Mouse (Mus musculus): ENCODE results near the gene Cyp2d11.
"Not testable (repeated sequence)": the region's sequence is repeated elsewhere in the genome, so short reads cannot be mapped to it uniquely, and the experiment has no call there.

Cyp2d11 gene

GRCm38 (mm10) chr15:82401516-82401915, 7.7 kb upstream of the Cyp2d11 start:
- TF ChIP-seq POU5F1 (IDR thresholded peaks at IDR 0.05; ENCODE audit: borderline replicate concordance, low read length) (no peak), NANOG (IDR thresholded peaks at IDR 0.05; ENCODE audit: borderline replicate concordance, low read length) (no peak), CTCF (conservative IDR thresholded peaks at IDR 0.05; ENCODE audit: low read length) (no peak)
- no peaks in the 10 kb centered on the region; the same call in 1 of the 2 replicates for H3K27me3 ChIP-seq (ENCODE audit: insufficient read depth, low read length)
- no peaks in the 10 kb centered on the region for H3K4me1 ChIP-seq (replicated peaks; ENCODE audit: low read depth, low read length)
- no peak overlapping the region for H3K4me3 ChIP-seq (replicated peaks; ENCODE audit: low read length)
- no peaks in the 10 kb centered on the region for H3K9me3 ChIP-seq (ENCODE audit: low read length)
- no peaks in the 10 kb centered on the region for H3K36me3 ChIP-seq (ENCODE audit: insufficient read depth, low read length)

- not testable (repeated sequence) for H3K27me3 ChIP-seq (ENCODE audit: insufficient read depth, low read length); H3K4me3 ChIP-seq (replicated peaks; ENCODE audit: low read length); H3K36me3 ChIP-seq (ENCODE audit: insufficient read depth, low read length); H3K4me1 ChIP-seq (replicated peaks; ENCODE audit: low read depth, low read length); H3K9me3 ChIP-seq (ENCODE audit: low read length)
Measured at GRCm38 (mm10) chr15:82395955-82396354, 2.1 kb upstream of the Cyp2d11 start.

GRCm38 (mm10) chr15:82389916-82390315, 3.9 kb downstream of the Cyp2d11 start:
- H3K4me1 ChIP-seq (replicated peaks; ENCODE audit: low read depth, low read length); H3K27me3 ChIP-seq (ENCODE audit: insufficient read depth, low read length); H3K36me3 ChIP-seq (ENCODE audit: insufficient read depth, low read length); H3K9me3 ChIP-seq (ENCODE audit: low read length); H3K4me3 ChIP-seq (replicated peaks; ENCODE audit: low read length): not testable (repeated sequence)

- Histone ChIP-seq H3K4me1 (replicated peaks; ENCODE audit: low read depth, low read length) (0 out of 2 replicates have a peak, but pooled peaks cover 2% of the 10 kb centered on the region), H3K9me3 (ENCODE audit: low read length) (peaks cover 18% of the 10 kb centered on the region), H3K4me3 (replicated peaks; ENCODE audit: low read length) (no peak overlapping the region), H3K36me3 (ENCODE audit: insufficient read depth, low read length) (no peaks in the 10 kb centered on the region), H3K27me3 (ENCODE audit: insufficient read depth, low read length) (no peaks in the 10 kb centered on the region)
- TF ChIP-seq CTCF (conservative IDR thresholded peaks at IDR 0.05; ENCODE audit: low read length) (no peak), NANOG (IDR thresholded peaks at IDR 0.05; ENCODE audit: borderline replicate concordance, low read length) (no peak), POU5F1 (IDR thresholded peaks at IDR 0.05; ENCODE audit: borderline replicate concordance, low read length) (no peak)
Measured at GRCm38 (mm10) chr15:82385729-82386128, 8.1 kb downstream of the Cyp2d11 start.

DNA sequence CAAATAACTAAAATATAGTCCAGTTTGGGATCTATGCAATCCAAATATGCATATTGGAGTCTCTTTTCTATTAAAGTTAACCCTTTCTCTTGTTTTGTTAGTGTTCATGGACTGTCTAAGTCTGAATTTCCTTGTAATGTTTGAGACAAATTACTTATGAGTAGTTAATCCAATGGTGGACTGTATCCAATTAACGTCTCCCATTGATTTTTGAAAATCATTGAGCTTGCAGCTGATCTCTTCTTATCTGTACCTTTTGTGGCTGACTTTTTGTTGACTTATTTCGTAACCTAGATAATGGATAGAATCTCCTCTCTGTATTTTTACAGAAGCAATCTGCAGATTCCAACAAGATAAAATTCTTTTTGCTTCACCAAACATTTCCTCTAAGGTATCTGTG, 11.4 kb downstream of the Cyp2d11 start:
- Histone ChIP-seq H3K27me3 (ENCODE audit: insufficient read depth, low read length) (peaks cover 17% of the 10 kb centered on the region), H3K4me1 (replicated peaks; ENCODE audit: low read depth, low read length) (peaks cover 20% of the 10 kb centered on the region), H3K4me3 (replicated peaks; ENCODE audit: low read length) (no peak overlapping the region), H3K9me3 (ENCODE audit: low read length) (peaks cover 18% of the 10 kb centered on the region), H3K36me3 (ENCODE audit: insufficient read depth, low read length) (no peaks in the 10 kb centered on the region)
- TF ChIP-seq POU5F1 (IDR thresholded peaks at IDR 0.05; ENCODE audit: borderline replicate concordance, low read length): no peak
- no peak for TF ChIP-seq NANOG (IDR thresholded peaks at IDR 0.05; ENCODE audit: borderline replicate concordance, low read length)
- TF ChIP-seq CTCF (conservative IDR thresholded peaks at IDR 0.05; ENCODE audit: low read length): no peak

GRCm38 (mm10) chr15:82380714-82381062, 13.1 kb downstream of the Cyp2d11 start:
- peaks cover 20% of the 10 kb centered on the region for H3K4me1 ChIP-seq (replicated peaks; ENCODE audit: low read depth, low read length)
- H3K4me3 ChIP-seq (replicated peaks; ENCODE audit: low read length): no peak overlapping the region
- H3K9me3 ChIP-seq (ENCODE audit: low read length): peaks cover 18% of the 10 kb centered on the region
- H3K27me3 ChIP-seq (ENCODE audit: insufficient read depth, low read length): peaks cover 18% of the 10 kb centered on the region
- TF ChIP-seq CTCF (conservative IDR thresholded peaks at IDR 0.05; ENCODE audit: low read length) (no peak), NANOG (IDR thresholded peaks at IDR 0.05; ENCODE audit: borderline replicate concordance, low read length) (no peak), POU5F1 (IDR thresholded peaks at IDR 0.05; ENCODE audit: borderline replicate concordance, low read length) (no peak)
- H3K36me3 ChIP-seq (ENCODE audit: insufficient read depth, low read length): no peaks in the 10 kb centered on the region

- Histone ChIP-seq H3K9me3 (ENCODE audit: low read length) (peaks cover 18% of the 10 kb centered on the region), H3K4me3 (replicated peaks; ENCODE audit: low read length) (peak within 1 kb of the TSS; percentile 70), H3K36me3 (ENCODE audit: insufficient read depth, low read length) (no peaks in the 10 kb centered on the region), H3K27me3 (ENCODE audit: insufficient read depth, low read length) (peaks cover 18% of the 10 kb centered on the region), H3K4me1 (replicated peaks; ENCODE audit: low read depth, low read length) (peaks cover 20% of the 10 kb centered on the region)
- no peak for TF ChIP-seq NANOG (IDR thresholded peaks at IDR 0.05; ENCODE audit: borderline replicate concordance, low read length)
- TF ChIP-seq CTCF (conservative IDR thresholded peaks at IDR 0.05; ENCODE audit: low read length): no peak
- no peak for TF ChIP-seq POU5F1 (IDR thresholded peaks at IDR 0.05; ENCODE audit: borderline replicate concordance, low read length)
Measured at GRCm38 (mm10) chr15:82379871-82380713, 13.7 kb downstream of the Cyp2d11 start, which contains the start of gene Cyp2d22. Gene Cyp2d22, minus strand, starts transcription at chr15:82380260.

- TF ChIP-seq NANOG (IDR thresholded peaks at IDR 0.05; ENCODE audit: borderline replicate concordance, low read length) (no peak), CTCF (conservative IDR thresholded peaks at IDR 0.05; ENCODE audit: low read length) (no peak), POU5F1 (IDR thresholded peaks at IDR 0.05; ENCODE audit: borderline replicate concordance, low read length) (no peak)
- H3K27me3 ChIP-seq (ENCODE audit: insufficient read depth, low read length): peaks cover 18% of the 10 kb centered on the region
- H3K36me3 ChIP-seq (ENCODE audit: insufficient read depth, low read length): no peaks in the 10 kb centered on the region
- peak overlapping the region; percentile 70 for H3K4me3 ChIP-seq (replicated peaks; ENCODE audit: low read length)
- H3K9me3 ChIP-seq (ENCODE audit: low read length): peaks cover 18% of the 10 kb centered on the region
- peaks cover 20% of the 10 kb centered on the region for H3K4me1 ChIP-seq (replicated peaks; ENCODE audit: low read depth, low read length)
Measured at GRCm38 (mm10) chr15:82379511-82379870, 14.3 kb downstream of the Cyp2d11 start.
